Mouse (Mus musculus): ENCODE measurements around the gene Ttc34. TPM values are rescaled to one million over a fixed set of nuclear protein-coding genes. Genes with fewer than 3 reads are reported as not detected.
A peak's percentile ranks its signal among the peaks of the same experiment; 100 is the strongest.

The Ttc34 gene
- total RNA-seq, 2 experiments from 2014 or later, result not detected

DNA sequence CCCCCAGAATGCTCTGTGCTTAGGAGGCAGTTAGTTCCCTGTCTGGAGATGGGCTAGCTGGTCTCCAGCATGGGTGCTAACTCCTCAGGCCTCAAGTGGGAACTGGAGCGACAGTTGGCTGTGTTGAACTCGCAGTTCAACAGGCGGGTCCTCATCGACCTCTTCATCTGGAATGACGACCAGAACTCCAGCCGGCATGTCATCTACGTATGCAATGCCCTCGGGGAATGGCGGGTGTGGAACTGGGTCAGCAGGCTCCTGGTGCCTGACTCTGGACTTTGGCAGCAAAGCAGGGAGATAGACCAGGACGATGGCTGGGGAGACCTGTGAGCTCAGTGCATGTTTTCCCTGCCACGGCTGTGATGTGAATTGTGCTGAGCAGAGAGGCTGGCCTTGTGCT lies 48.2 kb downstream of the Ttc34 start:
- DNase-seq, result no peak
- no peak overlapping the region for H3K27ac ChIP-seq
- no peak for TF ChIP-seq CTCF (IDR thresholded peaks at IDR 0.05)
- intact Hi-C loops (cut with DNase I), result no loop called here
- no peak overlapping the region for H3K4me3 ChIP-seq

DNA sequence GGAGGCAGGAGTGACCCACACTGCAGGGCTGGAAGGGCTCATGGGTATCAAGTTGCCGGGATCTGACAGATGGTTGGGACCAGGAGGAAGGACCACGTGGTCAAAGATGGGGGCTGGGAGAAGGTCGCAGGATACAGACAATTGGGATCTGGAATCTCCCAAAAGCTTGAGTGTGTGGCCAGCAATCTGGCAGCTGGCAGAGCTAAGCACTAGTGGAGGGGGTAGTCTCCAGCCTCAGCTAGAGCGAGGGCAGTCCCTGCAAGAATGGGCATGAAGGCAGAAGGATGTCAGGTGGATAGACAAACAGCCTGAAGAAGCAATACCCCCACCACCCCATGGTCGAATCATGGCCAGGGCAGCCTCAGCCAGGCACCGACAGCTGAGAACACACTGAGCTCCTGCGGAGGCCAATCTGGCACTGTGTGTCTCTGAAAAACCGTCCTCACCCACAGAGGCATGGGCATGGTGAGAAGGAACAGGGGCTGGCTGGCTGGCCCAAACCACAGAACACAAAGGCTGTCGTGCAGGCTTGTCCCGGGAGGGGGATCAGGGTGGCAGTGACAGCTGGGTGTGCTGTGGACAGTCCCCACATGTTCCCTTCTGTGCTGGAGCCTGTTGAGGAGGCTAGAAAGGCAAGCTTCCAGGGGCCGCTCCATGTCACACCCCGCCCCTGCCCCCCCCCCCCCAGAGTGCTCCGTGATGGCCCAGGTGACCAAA lies 49.8 kb downstream of the Ttc34 start:
- DNase-seq, result no peak

DNA sequence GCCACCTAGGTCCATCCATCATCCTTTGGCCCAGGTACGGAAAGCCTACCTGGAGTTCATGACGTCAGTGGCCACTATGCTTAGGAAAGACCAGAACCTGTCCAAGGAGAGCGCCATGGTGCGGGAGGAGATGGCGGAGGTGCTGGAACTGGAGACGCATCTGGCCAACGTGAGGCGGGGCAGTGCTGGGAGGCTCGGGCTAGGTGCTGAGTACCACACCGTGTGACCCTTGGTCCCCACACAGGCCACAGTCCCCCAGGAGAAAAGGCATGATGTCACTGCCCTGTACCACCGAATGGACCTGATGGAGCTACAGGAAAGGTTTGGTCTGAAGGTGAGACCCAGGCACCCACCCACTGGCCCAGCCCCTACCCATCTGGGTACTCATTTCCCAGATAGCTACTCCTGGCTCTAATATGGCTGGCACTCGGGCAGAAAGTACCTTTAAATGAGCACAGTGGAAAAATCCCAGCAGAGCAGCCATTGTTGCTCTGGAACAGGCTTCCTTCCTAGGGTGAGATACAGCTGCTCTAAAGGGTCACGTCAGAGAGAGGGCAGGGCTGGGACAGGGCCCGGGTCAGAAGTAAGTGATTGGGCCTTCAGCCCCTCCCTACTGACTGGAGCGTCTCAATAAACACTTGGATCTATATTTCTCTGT lies 50.5 kb downstream of the Ttc34 start:
- no peak for DNase-seq
- H3K27ac ChIP-seq, result no peak overlapping the region
- TF ChIP-seq CTCF (IDR thresholded peaks at IDR 0.05), result no peak
- intact Hi-C loops (cut with DNase I), result no loop called here
- H3K4me3 ChIP-seq, result no peak overlapping the region

More for the DNA sequence above, 49.8 kb downstream of the Ttc34 start:
- TF ChIP-seq CTCF (IDR thresholded peaks at IDR 0.05), result no peak
- no peak overlapping the region for H3K4me3 ChIP-seq
- intact Hi-C loops (cut with DNase I), result no loop called here
- no peak overlapping the region for H3K27ac ChIP-seq

DNA sequence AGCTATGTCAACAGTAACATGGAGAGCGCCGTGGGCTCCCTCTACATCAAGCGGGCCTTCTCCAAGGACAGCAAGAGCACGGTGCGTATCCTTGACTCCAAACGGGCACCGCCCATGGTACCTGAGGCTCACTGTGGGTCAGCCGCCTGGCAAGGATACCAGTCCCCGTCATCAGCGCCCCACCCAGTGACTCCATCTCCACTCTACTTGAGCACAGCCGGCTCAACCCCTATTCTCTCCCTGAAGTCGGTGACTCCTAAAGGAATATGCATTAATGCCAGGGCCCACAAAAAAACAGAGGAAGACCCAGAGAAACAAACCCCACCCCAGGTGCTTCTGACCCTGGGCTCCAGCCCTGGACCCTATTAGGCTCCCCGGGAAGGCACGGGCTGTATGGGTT lies 53.6 kb downstream of the Ttc34 start:
- intact Hi-C loops (cut with DNase I), result no loop called here
- TF ChIP-seq CTCF (IDR thresholded peaks at IDR 0.05), result no peak
- H3K27ac ChIP-seq, result no peak overlapping the region
- no peak for DNase-seq
- no peak overlapping the region for H3K4me3 ChIP-seq

DNA sequence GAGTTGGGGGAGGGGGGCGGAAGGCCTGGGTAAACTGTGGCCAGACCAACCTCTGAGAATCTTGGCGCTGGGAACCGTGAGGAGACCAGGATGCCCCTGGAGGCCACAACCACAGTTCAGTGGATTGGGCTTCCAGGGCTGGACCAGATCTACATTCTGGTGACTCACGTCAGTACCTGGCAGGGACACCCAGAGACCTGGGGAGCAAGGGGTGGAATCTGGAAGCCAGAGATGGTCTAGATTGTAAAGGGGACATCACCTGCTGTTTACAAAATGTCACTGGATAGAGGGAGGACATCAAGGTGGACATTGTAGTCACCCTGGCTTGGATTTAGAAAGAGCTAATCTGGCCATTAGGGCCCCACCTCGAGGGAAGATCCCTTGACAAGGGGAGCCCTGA lies 58.3 kb downstream of the Ttc34 start:
- Histone ChIP-seq H3K4me3 (no peak overlapping the region), H3K27ac (no peak overlapping the region)
- no peak for TF ChIP-seq CTCF (IDR thresholded peaks at IDR 0.05)
- no peak for DNase-seq
- intact Hi-C loops (cut with DNase I), result no loop called here

DNA sequence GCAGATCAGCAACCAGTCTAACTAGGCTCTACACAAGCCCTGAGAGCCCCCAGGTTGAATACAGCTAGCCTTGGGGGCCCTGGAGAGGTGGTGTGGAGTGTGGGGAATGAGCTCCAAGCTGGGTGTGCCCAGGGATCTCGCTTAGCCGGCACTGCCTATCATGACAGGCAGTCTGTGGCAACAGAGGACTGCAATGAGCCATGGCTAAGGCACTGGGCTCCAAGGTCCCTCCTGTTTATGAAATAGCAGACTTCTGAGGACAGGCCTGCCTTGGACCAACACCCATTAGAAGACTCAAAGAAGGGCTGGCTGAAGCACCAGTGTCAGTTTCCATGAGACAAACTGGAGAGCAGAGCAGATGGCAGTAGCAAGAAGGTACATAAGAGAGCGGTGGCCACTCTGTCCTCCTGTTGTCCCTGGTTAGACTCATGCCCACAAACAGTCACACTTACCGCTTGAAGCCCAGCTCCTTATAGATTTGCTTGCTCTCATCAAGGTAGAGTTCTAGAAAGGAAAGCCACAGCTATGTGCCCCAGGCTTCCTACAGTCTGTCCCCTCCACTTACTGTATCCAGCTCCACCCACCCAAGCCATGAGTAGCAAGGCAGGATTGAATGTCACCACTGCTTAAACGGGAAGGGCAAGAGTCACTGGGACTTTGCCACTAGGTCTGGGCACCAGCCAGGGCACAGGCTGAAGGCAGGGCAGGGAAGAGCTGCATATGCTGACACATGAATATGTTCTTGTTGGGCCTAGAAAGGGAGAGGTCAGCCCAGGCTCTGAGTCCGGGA lies 60.6 kb downstream of the Ttc34 start:
- no peak for TF ChIP-seq CTCF (IDR thresholded peaks at IDR 0.05)
- peak overlapping the region; percentile 90 for H3K27ac ChIP-seq
- intact Hi-C loops (cut with DNase I), result no loop called here
- DNase-seq, result peak; percentile 90
- peak overlapping the region; percentile 83 for H3K4me3 ChIP-seq

DNA sequence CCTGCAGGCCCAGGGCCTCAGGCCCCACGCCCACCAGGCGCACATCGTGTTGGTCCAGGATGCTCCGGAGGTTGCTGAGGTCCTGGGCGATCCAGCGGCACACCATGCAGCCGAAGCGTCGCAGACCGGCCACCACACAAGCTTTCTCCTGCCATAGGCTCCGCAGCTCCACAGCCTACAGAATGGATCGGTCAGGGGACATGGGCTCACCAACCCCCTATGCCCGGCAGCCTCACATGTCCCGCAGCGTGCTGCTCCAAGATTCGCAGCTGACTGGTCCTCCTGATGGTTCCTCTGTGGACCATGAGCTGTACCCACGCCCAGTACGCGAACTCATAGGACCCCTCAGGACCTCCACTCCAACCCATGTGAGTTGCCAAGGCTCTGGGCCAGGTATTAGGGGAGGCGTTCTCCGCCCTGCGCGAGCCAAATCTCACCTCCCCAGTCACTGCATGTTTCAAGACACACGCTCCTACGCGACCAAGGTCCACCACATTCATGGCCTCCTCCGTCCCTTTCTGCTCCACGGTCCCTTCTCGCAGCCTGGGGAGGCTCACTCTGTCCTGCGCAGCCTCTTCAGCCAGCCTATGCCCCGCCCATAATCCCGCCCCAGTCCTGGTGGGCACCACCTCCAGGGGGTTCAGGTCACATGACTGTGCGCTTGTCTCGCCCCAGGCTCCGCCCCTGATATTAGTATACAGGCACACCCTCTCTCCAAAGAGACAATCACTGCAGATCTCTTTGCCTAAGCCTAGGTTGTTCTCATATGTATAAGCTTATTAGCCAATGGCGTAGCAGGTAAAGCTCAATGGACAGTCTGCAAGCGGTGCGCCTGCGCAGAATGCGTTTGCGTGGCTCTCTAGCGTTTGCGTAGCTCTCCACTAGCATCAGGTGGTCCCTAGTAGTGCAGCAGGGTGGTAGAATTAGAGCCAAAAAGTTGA lies 61.5 kb downstream of the Ttc34 start, which contains the start of gene Fam213b:
TSS of gene Fam213b (minus strand) at position 630 of the 941 bp plus-strand sequence.
- peak within 1 kb of the TSS; percentile 83 for H3K4me3 ChIP-seq
- peak; percentile 90 for DNase-seq
- peak within 1 kb of the TSS; percentile 90 for H3K27ac ChIP-seq
- no peak for TF ChIP-seq CTCF (IDR thresholded peaks at IDR 0.05)
- intact Hi-C loops (cut with DNase I), result no loop called here

DNA sequence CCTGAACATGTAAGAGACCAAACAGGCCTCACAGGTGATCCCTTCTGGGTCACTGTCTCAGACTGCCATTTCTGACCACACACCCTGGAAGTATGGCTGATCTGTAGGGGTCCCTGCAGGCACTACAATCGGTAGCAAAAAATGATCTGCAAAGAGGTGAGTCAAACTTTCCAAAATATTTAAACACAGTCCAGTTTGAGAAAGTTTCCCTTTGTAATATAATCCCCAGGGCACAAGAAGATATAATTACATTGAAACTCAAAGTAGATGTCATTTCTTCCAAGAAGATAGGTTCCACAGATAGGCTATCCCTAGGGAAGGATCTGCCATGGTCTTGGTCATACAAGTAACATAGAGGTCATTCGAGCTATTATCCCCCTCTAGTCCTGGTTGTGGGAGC lies 65.1 kb downstream of the Ttc34 start:
- intact Hi-C loops (cut with DNase I), result no loop called here
- Histone ChIP-seq H3K27ac (no peak overlapping the region), H3K4me3 (no peak overlapping the region)
- DNase-seq, result no peak
- no peak for TF ChIP-seq CTCF (IDR thresholded peaks at IDR 0.05)

DNA sequence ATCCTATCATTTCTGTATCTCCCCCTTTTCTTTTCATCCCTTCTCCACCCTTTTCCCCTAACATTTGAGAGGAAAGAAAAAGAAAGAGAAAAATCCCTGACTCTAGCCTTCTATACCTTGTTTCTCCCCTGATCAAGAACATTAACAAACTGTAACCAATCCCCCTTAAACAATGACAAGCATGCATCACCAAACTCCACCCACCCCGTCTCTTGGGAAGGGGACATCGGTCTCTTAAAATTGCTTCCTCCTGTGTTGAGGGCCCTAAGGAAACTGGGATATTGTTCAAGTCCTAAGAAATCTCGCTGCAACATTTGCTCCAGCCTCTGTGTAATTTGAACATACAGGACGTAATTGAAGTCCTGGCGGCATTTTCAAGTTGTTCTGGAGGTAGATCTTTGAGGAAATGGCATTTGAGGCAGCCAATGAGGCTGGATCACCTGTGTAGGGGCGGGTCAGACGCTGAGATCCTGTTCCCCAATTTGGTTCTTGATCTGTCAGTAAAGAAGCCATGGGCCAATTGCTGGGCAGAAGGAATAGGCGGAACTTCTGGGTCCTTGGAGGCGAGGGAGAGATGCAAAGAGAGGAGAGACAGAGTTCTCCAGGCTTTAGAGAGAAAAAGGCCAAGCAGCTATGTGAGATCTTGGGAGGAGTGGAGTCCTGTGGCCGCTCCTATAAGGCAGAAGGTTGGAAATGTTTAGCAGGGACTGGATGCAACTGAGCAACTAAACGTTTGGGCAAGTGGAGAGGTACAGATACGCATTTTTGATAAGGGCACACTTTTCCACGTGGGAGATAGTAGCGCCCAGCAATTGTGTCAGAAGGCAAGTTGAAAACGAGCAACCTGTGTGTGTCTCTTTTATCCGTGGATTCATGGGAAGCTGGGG lies 67.2 kb downstream of the Ttc34 start:
- intact Hi-C loops (cut with DNase I), result no loop called here
- no peak overlapping the region for H3K27ac ChIP-seq
- TF ChIP-seq CTCF (IDR thresholded peaks at IDR 0.05), result no peak
- peak overlapping the region; percentile 46 for H3K4me3 ChIP-seq
- DNase-seq, result peak; percentile 65

DNA sequence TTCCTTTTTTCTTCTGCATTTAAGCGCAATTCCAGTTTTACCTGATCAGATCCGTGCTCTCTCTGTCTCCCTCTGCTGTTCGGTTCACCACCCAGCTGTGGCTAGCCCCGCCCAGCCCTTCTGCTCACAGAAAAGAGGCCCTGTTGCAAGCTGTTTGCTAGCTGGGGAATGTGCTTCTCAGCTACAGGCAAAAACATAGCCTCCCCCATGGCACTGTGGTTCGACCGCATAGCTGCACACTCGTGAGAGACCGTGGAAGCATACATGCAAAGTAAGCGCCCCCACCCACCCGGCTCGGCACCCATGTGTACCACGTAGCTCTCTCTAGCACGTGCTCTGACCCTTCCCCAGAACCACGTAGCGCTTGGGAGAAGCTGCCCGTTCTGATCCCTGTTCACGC lies 70.6 kb downstream of the Ttc34 start:
- intact Hi-C loops (cut with DNase I), result loop anchor here (2.0 kb wide), 1 partner anchor 31 kb away; no protein-coding TSS in a partner anchor
- Histone ChIP-seq H3K27ac (no peak overlapping the region), H3K4me3 (no peak overlapping the region)
- peak; percentile 71 for DNase-seq
- TF ChIP-seq CTCF (IDR thresholded peaks at IDR 0.05), result peak; percentile 89

DNA sequence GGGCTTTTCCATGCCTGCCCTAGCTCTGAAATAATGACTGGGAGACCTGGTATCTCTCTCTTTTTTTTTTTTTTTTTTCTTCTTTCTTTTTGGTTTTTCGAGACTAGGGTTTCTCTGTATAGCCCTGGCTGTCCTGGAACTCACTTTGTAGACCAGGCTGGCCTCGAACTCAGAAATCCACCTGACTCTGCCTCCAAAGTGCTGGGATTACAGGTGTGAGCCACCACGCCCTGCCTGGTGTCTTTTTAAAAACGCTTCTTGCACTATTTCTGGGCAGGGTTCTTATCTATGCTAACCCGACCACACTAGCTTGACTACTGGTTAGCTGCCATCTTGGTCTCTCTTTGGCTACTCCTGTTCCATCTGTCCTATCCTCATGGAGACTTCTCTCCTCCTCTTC lies 71.2 kb downstream of the Ttc34 start:
- no peak for DNase-seq
- Histone ChIP-seq H3K27ac (no peak overlapping the region), H3K4me3 (no peak overlapping the region)
- intact Hi-C loops (cut with DNase I), result no loop called here
- TF ChIP-seq CTCF (IDR thresholded peaks at IDR 0.05), result no peak
